Mouse (Mus musculus): ENCODE measurements at regions not wholly inside any gene's neighbourhood (a gene's known extent, or its start where the extent isn't known, plus 50 kb on each side); places are given as distances from the start of the nearest gene placed in this dataset.

DNA sequence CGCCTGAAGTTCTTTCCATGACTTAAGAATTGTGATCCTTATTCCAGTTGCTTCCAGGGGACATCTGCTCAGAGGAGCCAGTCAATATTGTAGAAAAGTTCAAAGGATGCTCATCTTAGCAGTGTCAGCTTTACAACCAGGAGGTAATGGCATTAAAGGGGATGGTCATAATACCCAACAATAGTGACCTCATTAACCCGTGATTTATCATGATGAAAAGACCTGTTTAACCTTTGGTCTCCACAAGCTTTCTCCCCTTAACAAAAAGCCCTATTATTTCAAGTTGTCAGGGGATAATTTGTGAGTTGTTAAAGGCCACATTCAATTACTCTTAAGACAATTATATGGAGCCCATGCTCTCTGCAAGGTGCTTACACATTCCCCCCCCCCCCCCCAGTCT, 54.3 kb upstream of the Htatip2 start:
- peak; percentile 54 for DNase-seq (ENCODE audit: low spot score)

DNA sequence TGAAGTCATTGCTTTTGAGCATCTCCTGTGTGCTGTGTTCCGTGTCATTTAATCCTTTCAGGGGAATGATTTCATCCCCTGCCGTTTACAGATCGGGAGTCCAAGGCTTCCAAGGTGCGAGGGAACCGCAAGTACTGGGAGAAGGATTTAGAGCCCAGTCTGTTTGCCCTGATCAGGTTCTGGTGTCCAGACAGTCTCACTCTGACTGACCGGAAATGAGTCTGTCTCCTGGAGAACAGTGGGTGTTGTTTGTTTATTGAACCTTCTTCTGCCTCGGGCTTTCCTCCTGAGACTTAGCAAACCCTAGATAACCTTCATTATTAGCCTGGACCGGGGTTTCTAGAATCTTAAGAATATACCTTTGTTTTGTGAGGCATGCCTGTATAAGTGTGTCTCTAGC, 58.2 kb upstream of the Htatip2 start:
- no peak for DNase-seq (ENCODE audit: low spot score)

DNA sequence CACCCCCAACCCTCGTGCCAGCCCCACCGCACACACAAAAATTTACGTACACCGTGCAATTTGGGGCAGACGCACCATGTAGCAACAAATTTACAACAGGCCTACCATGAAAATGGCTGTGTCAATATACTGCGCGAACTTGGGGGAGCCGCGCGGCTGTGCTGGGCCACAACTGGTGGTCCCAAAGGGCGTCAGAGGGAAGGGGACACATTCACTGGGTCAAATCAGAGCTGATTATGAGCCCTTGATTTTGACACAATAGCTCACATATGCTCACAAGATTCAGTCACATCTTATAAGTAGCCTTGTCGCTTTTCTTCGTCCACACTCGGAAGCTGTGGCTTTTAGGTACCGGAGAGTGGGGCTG, 58.9 kb upstream of the Htatip2 start:
- no peak for DNase-seq (ENCODE audit: low spot score)

DNA sequence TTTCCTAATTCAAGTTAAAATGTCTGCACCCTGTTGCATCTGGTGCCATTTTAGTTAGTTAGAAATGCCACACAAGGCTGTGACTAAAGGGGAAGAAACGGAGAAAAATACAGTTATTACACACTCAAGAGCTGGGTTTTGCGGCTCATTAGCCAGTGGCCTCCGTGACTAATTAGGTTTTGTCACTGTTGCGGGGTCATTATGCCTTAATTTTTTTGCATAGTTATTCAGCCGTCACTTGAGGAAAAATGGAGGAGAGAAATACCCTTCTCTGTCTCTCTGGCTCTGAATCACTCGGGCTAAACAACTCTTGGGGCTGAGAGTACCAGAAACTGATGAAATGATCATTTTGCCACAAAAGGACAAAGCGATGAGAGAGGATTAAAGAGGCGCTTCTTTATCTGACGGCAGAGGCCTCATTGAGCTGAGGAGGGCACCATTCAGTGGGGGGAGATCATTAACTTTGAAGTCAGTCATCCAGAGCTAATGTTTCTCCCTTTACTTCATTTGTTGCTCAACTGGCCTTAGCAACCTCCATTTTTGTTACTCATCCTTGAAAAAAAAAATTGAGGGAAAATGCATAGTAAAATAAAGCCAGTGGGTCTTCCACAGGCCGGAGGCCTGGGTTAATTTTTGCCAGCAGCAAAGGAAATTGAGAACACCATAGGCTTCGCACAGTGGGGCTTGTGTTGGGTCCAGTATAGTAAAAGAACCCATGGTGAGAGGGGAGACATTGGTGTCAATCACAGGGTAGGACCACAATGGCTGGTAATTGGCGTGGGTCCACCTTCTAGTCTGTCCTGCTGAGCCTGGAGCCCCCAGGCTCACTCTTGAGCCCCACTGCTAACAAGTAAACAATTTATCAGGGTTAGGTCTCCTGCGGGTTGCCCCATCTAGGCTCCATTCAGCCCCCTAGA, 59.5 kb upstream of the Htatip2 start:
- DNase-seq (ENCODE audit: low spot score), result peak; percentile 62

DNA sequence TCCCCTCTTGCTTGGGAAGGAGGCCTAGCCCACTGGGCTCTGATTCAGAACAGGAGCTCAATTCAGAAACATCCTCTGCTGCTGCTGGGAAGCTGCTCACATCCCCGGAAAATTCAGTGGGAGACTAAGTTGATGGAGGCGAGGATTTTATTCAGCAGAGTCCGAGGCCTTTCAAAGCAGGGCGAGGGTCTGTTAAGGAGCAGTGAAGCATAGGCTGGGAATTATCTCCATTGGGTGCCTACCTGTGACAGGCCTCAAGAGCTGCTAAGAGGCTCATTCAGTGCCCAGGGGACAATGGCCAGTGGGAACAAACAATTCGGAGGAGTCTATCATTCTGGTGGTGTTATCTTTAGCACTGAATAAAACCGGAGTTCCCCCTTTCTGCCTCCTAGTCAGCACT, 59.6 kb upstream of the Dbx1 start:
- no peak for DNase-seq (ENCODE audit: low spot score)

DNA sequence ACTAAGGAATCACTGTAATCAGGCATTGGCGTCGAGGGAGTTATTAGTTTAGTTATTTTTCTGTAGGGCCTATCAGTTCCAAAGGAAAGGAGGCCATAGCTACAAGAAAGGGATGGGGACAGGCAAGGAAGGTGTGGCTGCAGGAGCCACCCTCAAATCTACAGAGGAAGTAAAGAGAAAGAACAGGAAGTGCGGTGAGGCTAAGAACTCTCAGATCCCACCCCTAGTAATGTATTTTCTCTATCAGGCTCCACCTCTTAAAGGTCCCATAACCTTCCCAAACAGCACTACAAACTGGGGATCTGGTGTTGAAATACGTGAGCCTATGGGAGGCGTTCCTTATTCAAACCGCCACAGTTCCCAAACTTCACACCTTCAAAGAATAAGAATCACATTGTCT, 52.9 kb upstream of the Dbx1 start:
- DNase-seq (ENCODE audit: low spot score), result no peak

DNA sequence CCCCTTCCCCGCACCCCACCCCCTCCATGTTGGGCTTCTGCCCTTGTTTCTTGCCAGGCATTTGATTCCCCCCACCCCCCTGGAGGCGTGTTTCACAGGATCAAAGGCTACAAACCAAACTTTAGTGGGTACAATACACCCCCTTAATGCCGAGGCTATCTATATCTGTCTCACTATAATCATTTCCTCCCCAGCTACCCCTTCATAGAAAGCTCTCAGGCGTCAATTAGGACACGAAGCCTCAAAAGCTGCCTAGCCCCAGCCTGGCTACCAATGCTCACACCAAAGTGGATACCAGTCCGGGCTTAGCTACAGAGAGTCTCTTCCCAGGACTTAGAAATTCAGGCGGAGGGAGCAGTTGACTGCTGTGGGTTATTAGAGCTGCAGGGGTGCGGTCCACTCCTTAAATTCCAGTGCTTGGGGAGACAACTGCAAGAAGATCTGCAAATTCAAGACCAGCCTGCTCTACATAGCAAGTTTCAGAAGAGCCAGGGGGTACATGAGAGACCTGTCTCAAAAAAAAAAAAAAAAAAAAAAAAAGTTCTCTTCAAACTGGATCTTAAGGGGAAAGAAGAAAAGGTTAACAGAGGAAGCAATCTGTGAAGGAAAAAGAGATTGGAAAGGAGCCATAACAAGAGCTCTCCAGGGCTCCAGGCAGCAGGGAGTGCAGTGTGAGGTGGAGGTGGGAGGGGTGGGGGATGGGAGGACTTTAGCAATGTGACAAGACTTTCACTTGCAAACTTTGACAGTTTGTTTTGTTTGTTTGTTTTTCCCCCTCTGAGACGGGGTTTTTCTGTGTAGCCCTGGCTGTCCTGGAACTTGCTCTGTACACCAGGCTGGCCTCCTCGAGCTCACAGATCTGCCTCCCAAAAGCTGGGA, 52.1 kb upstream of the Dbx1 start:
- no peak for DNase-seq (ENCODE audit: low spot score)

DNA sequence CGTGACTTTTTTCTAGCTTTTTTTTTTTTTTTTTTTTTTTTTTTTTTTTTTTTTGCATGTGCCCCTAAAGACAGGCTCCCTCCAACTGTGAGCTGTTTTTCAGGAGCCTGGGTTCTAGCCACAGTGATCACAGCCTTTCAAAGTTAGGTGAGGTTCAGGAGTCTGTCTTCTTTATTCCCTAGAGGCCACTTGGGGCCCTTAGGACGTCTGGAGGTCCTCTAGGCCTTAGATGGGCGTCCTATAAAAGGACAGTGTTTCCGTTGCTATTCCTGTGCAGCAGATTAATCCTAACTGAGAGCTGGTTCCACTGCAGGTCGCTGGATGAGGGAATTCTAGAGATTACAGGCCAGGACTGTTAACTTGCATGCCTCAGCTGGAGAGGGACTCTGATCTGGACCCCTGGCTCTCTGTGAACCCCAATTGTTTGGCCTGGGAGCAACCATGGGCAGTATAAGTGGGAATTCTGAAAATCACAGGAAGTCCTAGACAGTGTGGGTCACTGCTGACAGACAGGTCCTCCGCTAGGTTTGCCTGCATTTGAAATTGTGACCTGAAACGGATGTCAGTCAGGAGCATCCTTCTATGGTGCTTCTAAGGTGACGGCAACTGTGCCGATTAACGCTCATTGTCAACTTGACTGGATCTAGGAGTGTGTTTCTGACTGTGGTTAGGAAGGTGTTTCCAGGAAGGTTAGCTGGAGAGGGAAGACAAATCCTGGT, 51.2 kb upstream of the Dbx1 start:
- no peak for DNase-seq (ENCODE audit: low spot score)

DNA sequence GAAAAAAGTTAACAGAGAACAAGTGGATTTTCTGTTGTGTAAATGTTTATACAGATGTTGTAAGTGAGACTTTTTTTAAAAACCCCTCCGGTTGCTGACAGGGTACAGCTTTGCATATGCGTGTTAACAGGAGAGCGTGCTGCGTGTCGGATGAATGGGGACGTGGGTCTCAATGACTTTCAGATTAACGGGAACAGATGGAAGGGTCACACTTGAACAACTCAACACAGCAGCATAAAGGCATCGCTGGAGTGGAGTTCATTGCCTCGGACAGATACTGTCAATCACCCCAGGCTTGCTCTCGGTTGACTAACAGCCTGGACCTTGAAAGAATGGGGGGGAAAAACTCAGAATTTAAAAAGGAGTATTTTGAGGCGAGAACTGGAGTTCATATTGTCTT, 50.3 kb upstream of the Dbx1 start:
- DNase-seq (ENCODE audit: low spot score), result peak; percentile 75

All from embryo, embryonic 10.5 days (tissue).